Mouse (Mus musculus) heart, embryonic 12.5 days (tissue): ENCODE measurements around the gene Ddx54. TPM values are rescaled to one million over a fixed set of nuclear protein-coding genes. Genes with fewer than 3 reads are reported as not detected.

Experiments used
- ATAC-seq: fragments of 200-750 bp; cut with Nextera tagmentation; 2 replicates; pipeline ENCODE4 v1.8.0; 2017; ENCODE audit warnings: moderate TSS enrichment, moderate library complexity; ENCODE audit not compliant: insufficient number of reproducible peaks, low FRiP score
- H3K27ac ChIP-seq: fragments of 300-500 bp; sonication (generic); 2 replicates; pipeline ENCODE4 v1.5.1; 2016; ENCODE audit warnings: mild to moderate bottlenecking, moderate library complexity; ENCODE audit not compliant: poor library complexity, severe bottlenecking
- H3K27me3 ChIP-seq: fragments of 300-500 bp; sonication (generic); replicated peaks from 2 replicates; pipeline ENCODE4 v1.6.1; 2016; ENCODE audit warnings: mild to moderate bottlenecking, moderate library complexity
- H3K36me3 ChIP-seq: fragments of 300-500 bp; sonication (generic); 2 replicates; pipeline ENCODE4 v1.6.1; 2016; ENCODE audit warnings: mild to moderate bottlenecking, moderate library complexity
- H3K4me1 ChIP-seq: fragments of 300-500 bp; sonication (generic); replicated peaks from 2 replicates; pipeline ENCODE4 v1.6.1; 2016; ENCODE audit warnings: mild to moderate bottlenecking
- H3K4me2 ChIP-seq: fragments of 300-500 bp; sonication (generic); 2 replicates; pipeline ENCODE4 v1.6.1; 2016; ENCODE audit warnings: mild to moderate bottlenecking, moderate library complexity
- H3K4me3 ChIP-seq: fragments of 300-500 bp; sonication (generic); 2 replicates; pipeline ENCODE4 v1.5.1; 2016; ENCODE audit warnings: mild to moderate bottlenecking
- H3K9ac ChIP-seq: fragments of 300-500 bp; sonication (generic); 2 replicates; pipeline ENCODE4 v1.6.1; 2016; ENCODE audit warnings: mild to moderate bottlenecking, moderate library complexity
- H3K9me3 ChIP-seq: fragments of 300-500 bp; sonication (generic); replicated peaks from 2 replicates; pipeline ENCODE4 v1.6.1; 2016; ENCODE audit warnings: mild to moderate bottlenecking, moderate library complexity
- WGBS: fragments of 180-500 bp; shearing (Covaris S2); methylation state at CpG from one replicate; pipeline ENCODE4 v1.1.7; 2016; 5-methylcytosine and 5-hydroxymethylcytosine counted together
- polyA plus RNA-seq: library from polyadenylated mRNA; unstranded; fragments of >200 nt; fragmentation: Nextera tagmentation; extraction: Ambion mirVana; gene quantifications from 2 replicates; pipeline ENCODE4 v1.2.1, GENCODE M21; 2016

The Ddx54 gene
- polyA plus RNA-seq, 1 experiment from 2014 or later: 38.7 TPM

- H3K4me2 ChIP-seq: no peak overlapping the region
- ATAC-seq: no peak
- H3K36me3 ChIP-seq: peaks cover 48% of the 10 kb centered on the region
- no peak overlapping the region for H3K4me3 ChIP-seq
- H3K27ac ChIP-seq: no peak overlapping the region
- WGBS: 91% methylated on average over 4 of the region's 4 CpGs
- no peaks in the 10 kb centered on the region for H3K27me3 ChIP-seq
- no peak overlapping the region for H3K9ac ChIP-seq
- peaks cover 48% of the 10 kb centered on the region for H3K4me1 ChIP-seq
- H3K9me3 ChIP-seq: no peaks in the 10 kb centered on the region
These were observed 29.0 kb upstream of the Ddx54 start for GRCm38 (mm10) chr5:120583511-120583910.

GRCm38 (mm10) chr5:120584968-120585367 is 27.6 kb upstream of the Ddx54 start:
- no peak overlapping the region for H3K4me2 ChIP-seq
- H3K9ac ChIP-seq: no peak overlapping the region
- H3K36me3 ChIP-seq: peaks cover 43% of the 10 kb centered on the region
- H3K4me1 ChIP-seq: peaks cover 37% of the 10 kb centered on the region
- H3K4me3 ChIP-seq: no peak overlapping the region
- ATAC-seq: no peak
- H3K27me3 ChIP-seq: no peaks in the 10 kb centered on the region
- 53% methylated on average over 15 of the region's 15 CpGs for WGBS
- no peaks in the 10 kb centered on the region for H3K9me3 ChIP-seq
- H3K27ac ChIP-seq: no peak overlapping the region

GRCm38 (mm10) chr5:120586741-120587615 is 25.6 kb upstream of the Ddx54 start:
- H3K36me3 ChIP-seq: peaks cover 25% of the 10 kb centered on the region
- H3K4me3 ChIP-seq: peak overlapping the region; percentile 93
- H3K9me3 ChIP-seq: no peaks in the 10 kb centered on the region
- no peaks in the 10 kb centered on the region for H3K27me3 ChIP-seq
- peaks cover 33% of the 10 kb centered on the region for H3K4me1 ChIP-seq
- H3K4me2 ChIP-seq: peak overlapping the region; percentile 92
- 6% methylated on average over 17 of the region's 17 CpGs for WGBS
- peak; percentile 33 for ATAC-seq
- peak overlapping the region; percentile 44 for H3K9ac ChIP-seq
- peak overlapping the region; percentile 82 for H3K27ac ChIP-seq

- peak overlapping the region; percentile 93 for H3K4me3 ChIP-seq
- peaks cover 22% of the 10 kb centered on the region for H3K36me3 ChIP-seq
- H3K27me3 ChIP-seq: no peaks in the 10 kb centered on the region
- peaks cover 27% of the 10 kb centered on the region for H3K4me1 ChIP-seq
- ATAC-seq: 0 out of 2 replicates have a peak, but pooled peaks have one; percentile 12
- H3K9ac ChIP-seq: peak overlapping the region; percentile 93
- 17% methylated on average over 9 of the region's 9 CpGs for WGBS
- peak overlapping the region; percentile 92 for H3K4me2 ChIP-seq
- peak overlapping the region; percentile 82 for H3K27ac ChIP-seq
- H3K9me3 ChIP-seq: no peaks in the 10 kb centered on the region
These were observed 25.0 kb upstream of the Ddx54 start for GRCm38 (mm10) chr5:120587616-120587926.

GRCm38 (mm10) chr5:120587940-120588568 is 24.5 kb upstream of the Ddx54 start:
- Histone ChIP-seq H3K4me2 (peak overlapping the region; percentile 92), H3K9me3 (no peaks in the 10 kb centered on the region), H3K27me3 (no peaks in the 10 kb centered on the region), H3K36me3 (peaks cover 19% of the 10 kb centered on the region), H3K9ac (peak overlapping the region; percentile 93), H3K4me3 (peak overlapping the region; percentile 93), H3K4me1 (peaks cover 27% of the 10 kb centered on the region), H3K27ac (peak overlapping the region; percentile 82)
- ATAC-seq: peak; percentile 3; the same call in 1 of the 2 replicates
- WGBS: 2% methylated on average over 28 of the region's 29 CpGs

- under 1% methylated on average over 35 of the region's 35 CpGs for WGBS
- H3K27me3 ChIP-seq: no peaks in the 10 kb centered on the region
- H3K4me3 ChIP-seq: peak within 1 kb of the TSS; percentile 93
- peak within 1 kb of the TSS; percentile 93 for H3K9ac ChIP-seq
- peaks cover 27% of the 10 kb centered on the region for H3K4me1 ChIP-seq
- peak within 1 kb of the TSS; percentile 82 for H3K27ac ChIP-seq
- peak; percentile 98 for ATAC-seq
- H3K36me3 ChIP-seq: peaks cover 14% of the 10 kb centered on the region
- H3K4me2 ChIP-seq: peak within 1 kb of the TSS; percentile 92
- no peaks in the 10 kb centered on the region for H3K9me3 ChIP-seq
These were observed 23.9 kb upstream of the Ddx54 start, which contains the start of the genes Tpcn1 and Iqcd for GRCm38 (mm10) chr5:120588569-120589094. TSS of gene Tpcn1 (minus strand) at chr5:120588673. TSS of gene Iqcd (plus strand) at chr5:120589016.

GRCm38 (mm10) chr5:120590356-120591010 is 22.1 kb upstream of the Ddx54 start:
- Histone ChIP-seq H3K9me3 (no peaks in the 10 kb centered on the region), H3K27me3 (0 out of 2 replicates have a peak, but pooled peaks cover 6% of the 10 kb centered on the region), H3K4me2 (no peak overlapping the region), H3K36me3 (no peaks in the 10 kb centered on the region), H3K4me3 (no peak overlapping the region), H3K9ac (no peak overlapping the region), H3K4me1 (peaks cover 27% of the 10 kb centered on the region), H3K27ac (no peak overlapping the region)
- no peak for ATAC-seq
- 67% methylated on average over 16 of the region's 16 CpGs for WGBS

GRCm38 (mm10) chr5:120592141-120592540 is 20.4 kb upstream of the Ddx54 start:
- H3K4me3 ChIP-seq: no peak overlapping the region
- H3K9ac ChIP-seq: no peak overlapping the region
- H3K36me3 ChIP-seq: no peaks in the 10 kb centered on the region
- no peak overlapping the region for H3K27ac ChIP-seq
- peaks cover 21% of the 10 kb centered on the region for H3K27me3 ChIP-seq
- no peak overlapping the region for H3K4me2 ChIP-seq
- peaks cover 14% of the 10 kb centered on the region for H3K4me1 ChIP-seq
- H3K9me3 ChIP-seq: no peaks in the 10 kb centered on the region
- no peak for ATAC-seq
- whole genome bisulfite sequencing: 62% methylated on average over 7 of the region's 7 CpGs

- H3K4me3 ChIP-seq: no peak overlapping the region
- H3K9ac ChIP-seq: no peak overlapping the region
- 82% methylated on average over 6 of the region's 6 CpGs for WGBS
- H3K27me3 ChIP-seq: peaks cover 44% of the 10 kb centered on the region
- no peak overlapping the region for H3K4me2 ChIP-seq
- no peak for ATAC-seq
- H3K36me3 ChIP-seq: no peaks in the 10 kb centered on the region
- H3K9me3 ChIP-seq: no peaks in the 10 kb centered on the region
- 0 out of 2 replicates have a peak, but pooled peaks cover 2% of the 10 kb centered on the region for H3K4me1 ChIP-seq
- H3K27ac ChIP-seq: no peak overlapping the region
These were observed 18.1 kb upstream of the Ddx54 start for GRCm38 (mm10) chr5:120594485-120594884.

GRCm38 (mm10) chr5:120599625-120600024 is 12.9 kb upstream of the Ddx54 start:
- Histone ChIP-seq H3K4me3 (no peak overlapping the region), H3K4me1 (peaks cover 24% of the 10 kb centered on the region), H3K4me2 (no peak overlapping the region), H3K9me3 (no peaks in the 10 kb centered on the region), H3K9ac (no peak overlapping the region), H3K27me3 (peaks cover 53% of the 10 kb centered on the region), H3K27ac (no peak overlapping the region), H3K36me3 (no peaks in the 10 kb centered on the region)
- ATAC-seq: peak; percentile 56; the same call in 1 of the 2 replicates
- 54% methylated on average over 6 of the region's 6 CpGs for WGBS
